8 mouse cellular contexts compared by ENCODE assay signal in the genomic region with DNA sequence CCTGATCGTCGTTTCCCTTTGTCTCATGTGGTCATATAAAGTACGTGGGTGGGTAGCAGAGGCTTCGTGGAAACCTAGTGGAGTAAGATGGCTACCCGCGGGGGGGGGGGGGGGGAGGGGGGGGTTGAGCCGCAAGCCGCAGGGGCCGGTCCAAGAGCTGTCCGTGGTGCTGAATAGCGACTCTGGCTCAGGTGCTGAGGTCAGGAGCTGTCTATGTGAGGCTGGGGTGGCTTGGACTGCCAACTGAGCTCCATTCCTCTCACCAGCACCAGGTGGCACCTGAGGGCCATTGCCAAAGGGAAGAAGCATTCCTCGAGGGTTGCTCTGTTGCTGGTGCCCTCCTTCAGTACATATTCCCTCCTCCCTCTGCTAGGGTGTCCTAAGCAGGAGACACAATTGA. TPM values are rescaled to one million over a fixed set of nuclear protein-coding genes. Genes with fewer than 3 reads are reported as not detected.
DNase-seq lines count a peak whose midpoint lies in the region; ATAC-seq and TF ChIP-seq lines count a peak whose summit lies in the region.

No protein-coding gene starts in this region.

- no peaks in the 10 kb centered on the region for H3K4me1 ChIP-seq in hindbrain, postnatal 0 days (ENCODE audit: insufficient read depth, low read length)
- H3K4me1 ChIP-seq in hindbrain, embryonic 14.5 days (replicated peaks; ENCODE audit: control insufficient read depth, insufficient read depth, low read length): no peaks in the 10 kb centered on the region
- no peaks in the 10 kb centered on the region for H3K4me1 ChIP-seq in embryonic facial prominence, embryonic 14.5 days (ENCODE audit: control insufficient read depth, insufficient read depth, low read length)

- no peak for DNase-seq in hindbrain, postnatal 0 days (ENCODE audit: low spot score)
- DNase-seq in hindbrain, embryonic 14.5 days (ENCODE audit: low spot score): no peak
- DNase-seq in adrenal gland, adult 18-20 months (ENCODE audit: low spot score in 2 of 2): peak; percentile 46 to 48
- DNase-seq in embryonic facial prominence, embryonic 14.5 days (ENCODE audit: low spot score): peak; percentile 43
- peak; percentile 87 for DNase-seq in kidney, postnatal 10 days
- DNase-seq in layer of hippocampus, adult 2 months (ENCODE audit: low spot score in 2 of 2): no peak
- DNase-seq in left cerebral cortex, adult 11 months (ENCODE audit: low spot score): no peak

- H3K9ac ChIP-seq in hindbrain, postnatal 0 days (replicated peaks; ENCODE audit: low read length): no peak overlapping the region
- no peak overlapping the region for H3K9ac ChIP-seq in hindbrain, embryonic 14.5 days
- no peak overlapping the region for H3K9ac ChIP-seq in embryonic facial prominence, embryonic 14.5 days (ENCODE audit: low read depth, low read length)

- 6% methylated on average over 11 of the region's 12 CpGs for WGBS in hindbrain, postnatal 0 days
- 13% methylated on average over 9 of the region's 12 CpGs for WGBS in hindbrain, embryonic 14.5 days
- WGBS in embryonic facial prominence, embryonic 14.5 days: 8% methylated on average over 12 of the region's 12 CpGs

- no peak overlapping the region for H3K4me2 ChIP-seq in hindbrain, postnatal 0 days (ENCODE audit: low read depth, low read length)
- no peak overlapping the region for H3K4me2 ChIP-seq in hindbrain, embryonic 14.5 days (replicated peaks)
- H3K4me2 ChIP-seq in embryonic facial prominence, embryonic 14.5 days (ENCODE audit: low read depth, low read length): 0 out of 2 replicates have a peak overlapping the region, but pooled peaks have one; percentile 29

- H3K4me3 ChIP-seq in hindbrain, postnatal 0 days (ENCODE audit: low read length): no peak overlapping the region
- H3K4me3 ChIP-seq in hindbrain, embryonic 14.5 days (replicated peaks; ENCODE audit: low read length): no peak overlapping the region
- H3K4me3 ChIP-seq in embryonic facial prominence, embryonic 14.5 days (ENCODE audit: low read depth, low read length): no peak overlapping the region
- no peak overlapping the region for H3K4me3 ChIP-seq in layer of hippocampus, adult 2 months

- no peaks in the 10 kb centered on the region for H3K27me3 ChIP-seq in hindbrain, postnatal 0 days (ENCODE audit: insufficient read depth, low read length)
- H3K27me3 ChIP-seq in hindbrain, embryonic 14.5 days (ENCODE audit: control insufficient read depth, insufficient read depth, low read length): no peaks in the 10 kb centered on the region
- H3K27me3 ChIP-seq in embryonic facial prominence, embryonic 14.5 days (replicated peaks; ENCODE audit: control insufficient read depth, insufficient read depth, low read length): no peaks in the 10 kb centered on the region

- H3K9me3 ChIP-seq in hindbrain, postnatal 0 days (ENCODE audit: low read length): no peaks in the 10 kb centered on the region
- no peaks in the 10 kb centered on the region for H3K9me3 ChIP-seq in hindbrain, embryonic 14.5 days (ENCODE audit: control insufficient read depth, low read length)
- no peaks in the 10 kb centered on the region for H3K9me3 ChIP-seq in embryonic facial prominence, embryonic 14.5 days (ENCODE audit: control insufficient read depth, low read length)

- no peak for ATAC-seq in hindbrain, postnatal 0 days
- no peak for ATAC-seq in hindbrain, embryonic 14.5 days (ENCODE audit: low FRiP score)
- ATAC-seq in embryonic facial prominence, embryonic 14.5 days (ENCODE audit: low read depth): no peak
- peak; percentile 49 for ATAC-seq in megakaryocyte, adult 5-6 weeks (ENCODE audit: poor library complexity, severe bottlenecking)

- H3K27ac ChIP-seq in hindbrain, postnatal 0 days: no peak overlapping the region
- H3K27ac ChIP-seq in hindbrain, embryonic 14.5 days: no peak overlapping the region
- no peak overlapping the region for H3K27ac ChIP-seq in embryonic facial prominence, embryonic 14.5 days (replicated peaks; ENCODE audit: low read depth, low read length)
- H3K27ac ChIP-seq in layer of hippocampus, adult 2 months: no peak overlapping the region

- TF ChIP-seq CTCF in hindbrain, postnatal 0 days (IDR thresholded peaks at IDR 0.05; ENCODE audit: low read depth): peak; percentile 41
- TF ChIP-seq CTCF in layer of hippocampus, adult 2 months (conservative IDR thresholded peaks at IDR 0.05): no peak; the same call in none of the 2 replicates

- no peaks in the 10 kb centered on the region for H3K36me3 ChIP-seq in hindbrain, postnatal 0 days (ENCODE audit: insufficient read depth, low read length)
- H3K36me3 ChIP-seq in hindbrain, embryonic 14.5 days (replicated peaks; ENCODE audit: control insufficient read depth, insufficient read depth): no peaks in the 10 kb centered on the region
- H3K36me3 ChIP-seq in embryonic facial prominence, embryonic 14.5 days (ENCODE audit: control insufficient read depth, insufficient read depth, low read length): no peaks in the 10 kb centered on the region

RNA-seq across cellular contexts. Expression of a gene that starts 31.0 kb away (rescaled TPM):
- 161 and 164 TPM in 2 replicates for total RNA-seq in hindbrain, postnatal 0 days (2014; rRNA removed)
- 238 and 246 TPM in 2 replicates for polyA plus RNA-seq in hindbrain, postnatal 0 days (2015; fragmentation: Nextera tagmentation; extraction: Ambion mirVana)
- 293 and 307 TPM in 2 replicates for polyA plus RNA-seq in hindbrain, embryonic 14.5 days (2014; fragmentation: Nextera tagmentation; extraction: Ambion mirVana)
- 100 to 1,000 TPM; 297 to 351 TPM for total RNA-seq in adrenal gland, adult 18-20 months (2021)
- polyA plus RNA-seq in embryonic facial prominence, embryonic 14.5 days (2014; fragmentation: Nextera tagmentation; extraction: Ambion mirVana): 295 and 300 TPM in 2 replicates
- total RNA-seq in megakaryocyte, adult 5-6 weeks (2015): 34.6 and 38.1 TPM in 2 replicates
- 93.1 and 95.7 TPM in 2 replicates for total RNA-seq in megakaryocyte, adult 5-6 weeks (2017)
- 100 to 1,000 TPM; 105 to 115 TPM for total RNA-seq in layer of hippocampus, adult 2 months (2021)

RNA-seq across cellular contexts. Expression of a gene that starts 44.7 kb away (rescaled TPM):
- total RNA-seq in hindbrain, postnatal 0 days (2014; rRNA removed): 33.7 and 80.8 TPM in 2 replicates
- polyA plus RNA-seq in hindbrain, postnatal 0 days (2015; fragmentation: Nextera tagmentation; extraction: Ambion mirVana): 34.0 and 34.1 TPM in 2 replicates
- polyA plus RNA-seq in hindbrain, embryonic 14.5 days (2014; fragmentation: Nextera tagmentation; extraction: Ambion mirVana): 36.0 and 39.4 TPM in 2 replicates
- 10 to 100 TPM; 16.4 to 27.2 TPM for total RNA-seq in adrenal gland, adult 18-20 months (2021)
- 22.5 and 27.6 TPM in 2 replicates for polyA plus RNA-seq in embryonic facial prominence, embryonic 14.5 days (2014; fragmentation: Nextera tagmentation; extraction: Ambion mirVana)
- total RNA-seq in megakaryocyte, adult 5-6 weeks (2015): 6.4 and 6.8 TPM in 2 replicates
- total RNA-seq in megakaryocyte, adult 5-6 weeks (2017): 6.2 and 14.1 TPM in 2 replicates
- total RNA-seq in layer of hippocampus, adult 2 months (2021): 10 to 100 TPM; 23.8 to 28.6 TPM

RNA-seq across cellular contexts. Expression of a gene that starts 57.1 kb away (rescaled TPM):
- 0.14 TPM in 1 of 2 replicates, not detected in the other for total RNA-seq in hindbrain, postnatal 0 days (2014; rRNA removed)
- polyA plus RNA-seq in hindbrain, postnatal 0 days (2015; fragmentation: Nextera tagmentation; extraction: Ambion mirVana): 0.03 and 0.18 TPM in 2 replicates
- 0.13 and 0.70 TPM in 2 replicates for polyA plus RNA-seq in hindbrain, embryonic 14.5 days (2014; fragmentation: Nextera tagmentation; extraction: Ambion mirVana)
- total RNA-seq in adrenal gland, adult 18-20 months (2021): under 1 TPM in 1 of 2 experiments, not detected in 1; 0.80 TPM
- 0.46 TPM in 1 of 2 replicates, not detected in the other for polyA plus RNA-seq in embryonic facial prominence, embryonic 14.5 days (2014; fragmentation: Nextera tagmentation; extraction: Ambion mirVana)
- not detected in 2 replicates for total RNA-seq in megakaryocyte, adult 5-6 weeks (2015)
- total RNA-seq in megakaryocyte, adult 5-6 weeks (2017): not detected in 2 replicates
- not detected for total RNA-seq in layer of hippocampus, adult 2 months (2021)

Comparison
In these comparisons a context has a peak if more than half of its experiments do, and no peak if none do; other contexts are left out.
1. DNase-seq: peak in adrenal gland, adult 18-20 months (2 of 2), embryonic facial prominence, embryonic 14.5 days (single experiment) and kidney, postnatal 10 days (single experiment); none in hindbrain, postnatal 0 days (single experiment), hindbrain, embryonic 14.5 days (single experiment), layer of hippocampus, adult 2 months (0 of 2) and left cerebral cortex, adult 11 months (single experiment).